Mouse (Mus musculus): ENCODE results near the gene Adss.

Adss gene

DNA sequence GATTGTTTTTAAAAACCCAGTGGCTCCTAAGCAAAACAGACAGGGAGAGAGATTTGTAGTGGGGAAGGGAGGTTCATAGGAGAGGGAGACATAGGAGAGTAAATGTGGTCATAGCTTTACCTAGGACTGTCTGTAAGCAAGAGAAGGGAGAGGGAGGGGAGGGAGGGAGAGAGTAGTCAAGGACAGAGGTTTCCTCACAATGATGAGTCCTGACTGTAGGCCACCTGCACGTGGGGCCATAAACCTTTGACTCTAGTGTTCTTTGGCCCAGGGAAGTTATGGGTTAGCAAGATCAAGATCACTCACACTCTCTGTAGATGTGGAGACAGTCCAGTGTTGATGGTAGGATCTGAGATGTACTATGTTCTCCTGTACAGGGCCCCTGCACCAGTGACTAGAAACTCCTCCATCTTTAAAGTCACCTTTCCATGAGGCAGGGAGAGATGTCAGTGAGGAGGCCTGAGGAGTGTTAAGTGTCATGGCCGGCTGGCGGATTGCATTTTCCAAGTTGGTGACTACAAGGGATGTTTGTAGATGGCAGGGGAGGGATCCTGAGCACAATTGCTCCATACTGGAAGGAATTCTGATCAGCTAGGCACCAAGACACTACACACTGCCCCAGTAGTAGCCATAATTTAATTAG lies 68.3 kb downstream of the Adss start:
- DNase-seq (ENCODE audit: low spot score), result no peak

DNA sequence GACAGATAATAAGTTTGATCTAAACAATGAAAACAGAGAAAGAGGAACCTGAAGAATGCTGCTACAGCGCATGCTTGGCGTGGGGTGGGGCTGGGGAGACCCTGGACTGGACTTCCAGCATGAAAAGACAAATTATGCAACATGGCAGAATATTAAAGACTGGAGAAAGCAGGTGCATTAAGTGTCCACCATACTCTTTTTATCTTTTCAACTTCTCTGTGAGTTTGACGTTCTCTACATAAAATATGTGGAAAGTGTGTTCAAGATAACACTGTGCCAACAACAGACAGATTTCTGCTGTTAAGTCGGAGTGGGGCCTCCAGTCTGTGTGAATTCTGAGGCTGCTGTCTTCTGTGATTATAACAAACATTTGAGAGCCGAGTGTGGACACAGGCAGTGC lies 69.4 kb downstream of the Adss start:
- no peak for DNase-seq (ENCODE audit: low spot score)

DNA sequence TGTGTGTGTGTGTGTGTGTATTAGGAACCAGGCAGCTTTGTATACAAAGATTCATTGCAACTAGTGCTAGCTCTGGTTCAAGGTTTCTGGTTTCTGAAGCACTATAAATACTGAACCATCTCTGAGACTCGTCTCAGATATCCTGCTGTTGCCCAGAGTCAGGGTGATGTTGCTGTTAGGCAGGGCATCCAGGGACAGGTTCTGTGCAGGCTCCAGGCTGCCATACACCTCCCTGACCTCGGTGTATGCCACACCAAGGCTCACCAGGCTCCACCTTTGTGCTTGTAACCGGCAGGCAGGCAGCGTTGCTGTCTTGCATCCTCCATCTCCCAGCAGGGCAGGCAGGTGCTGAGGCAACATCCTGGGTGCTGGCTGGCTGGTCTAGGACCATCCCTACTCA lies 72.5 kb downstream of the Adss start:
- no peak for DNase-seq (ENCODE audit: low spot score)

DNA sequence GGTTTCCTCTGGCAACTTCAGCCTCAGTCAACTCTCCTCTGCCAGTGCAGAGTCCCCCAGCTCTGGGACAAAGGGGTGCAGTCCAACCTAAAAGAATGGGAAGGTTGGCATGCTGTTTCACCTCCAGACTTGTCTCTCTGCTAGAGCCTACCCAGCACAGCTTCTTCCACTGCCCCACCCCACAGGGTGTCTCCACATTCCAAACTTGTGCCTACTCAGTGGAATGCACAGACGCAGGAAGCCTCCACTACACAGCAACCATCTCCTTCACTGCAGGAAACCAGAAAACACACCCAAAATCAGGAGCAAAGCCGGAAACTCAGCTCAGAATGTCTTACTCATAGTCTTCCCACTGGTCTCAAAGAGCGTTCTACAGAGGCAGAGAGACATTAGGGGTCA lies 77.3 kb downstream of the Adss start:
- DNase-seq (ENCODE audit: low spot score), result no peak

DNA sequence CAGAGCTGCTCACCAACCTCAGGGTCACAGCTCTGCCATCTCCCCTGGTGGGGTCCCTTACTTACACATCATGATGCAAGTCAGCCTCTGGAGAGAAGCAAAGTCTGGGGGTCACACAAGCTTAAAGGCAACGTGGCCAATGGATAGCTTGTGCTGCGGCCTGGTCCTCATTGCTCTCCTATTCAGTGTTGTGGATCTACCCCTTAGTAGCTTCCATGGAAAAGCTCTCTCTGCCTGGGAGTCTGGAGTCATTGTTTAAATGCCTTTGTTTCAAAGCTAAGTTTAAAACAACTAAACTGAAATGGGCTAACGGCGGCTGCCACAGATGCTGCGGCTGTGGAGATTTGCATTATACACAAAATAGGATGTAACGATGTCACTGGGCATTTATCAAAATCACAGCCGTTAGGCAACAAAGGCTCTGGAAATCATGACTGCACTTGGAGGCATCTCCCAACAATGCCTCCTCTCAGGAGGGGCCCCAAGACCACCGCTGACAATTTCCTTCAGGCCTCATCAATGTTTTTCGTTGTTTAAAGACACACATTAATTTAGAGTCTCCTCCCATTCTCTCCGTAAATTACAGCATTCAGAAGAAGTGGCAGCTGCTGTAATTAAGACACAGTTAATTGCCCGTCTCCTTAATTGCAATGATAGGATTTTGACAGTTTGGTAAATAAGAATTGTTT lies 77.8 kb downstream of the Adss start:
- no peak for DNase-seq (ENCODE audit: low spot score)

DNA sequence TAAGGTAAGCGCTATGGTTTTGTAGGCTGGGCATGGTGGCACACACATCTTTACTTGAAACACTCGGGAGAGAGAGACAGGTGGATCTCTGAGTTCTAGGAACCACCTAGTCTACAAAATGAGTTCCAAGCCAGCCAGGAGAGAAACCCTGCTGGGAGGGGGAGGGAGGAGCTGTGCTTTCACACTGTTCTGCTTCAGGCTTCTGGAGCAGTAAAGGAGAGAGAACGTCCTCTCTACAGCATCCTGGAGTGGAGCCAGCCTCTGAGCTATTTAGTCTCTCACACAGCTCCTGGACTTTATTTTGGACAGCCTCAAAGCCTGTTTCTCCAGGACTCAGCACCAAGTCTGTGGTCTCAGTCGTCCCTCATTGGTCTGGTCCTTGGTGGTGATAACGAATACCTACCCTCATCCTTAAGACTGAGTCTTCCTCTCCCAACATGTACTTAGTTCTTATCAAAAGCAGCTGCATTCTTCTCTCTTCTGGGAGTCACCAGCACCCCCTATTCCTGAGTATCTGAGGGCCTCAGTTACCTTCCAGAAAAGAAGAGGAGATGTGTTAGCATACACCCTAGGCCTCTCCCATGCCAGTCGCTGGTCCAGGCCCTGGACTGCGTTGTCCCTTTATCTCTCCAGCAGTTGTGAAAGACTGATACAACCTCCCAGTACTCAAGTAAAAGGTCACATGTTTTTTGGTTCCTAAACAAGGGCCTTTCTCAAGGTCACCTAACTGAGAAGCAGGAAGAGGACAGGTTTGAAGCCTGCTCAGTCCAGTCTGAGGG lies 79.1 kb downstream of the Adss start:
- DNase-seq (ENCODE audit: low spot score), result no peak

DNA sequence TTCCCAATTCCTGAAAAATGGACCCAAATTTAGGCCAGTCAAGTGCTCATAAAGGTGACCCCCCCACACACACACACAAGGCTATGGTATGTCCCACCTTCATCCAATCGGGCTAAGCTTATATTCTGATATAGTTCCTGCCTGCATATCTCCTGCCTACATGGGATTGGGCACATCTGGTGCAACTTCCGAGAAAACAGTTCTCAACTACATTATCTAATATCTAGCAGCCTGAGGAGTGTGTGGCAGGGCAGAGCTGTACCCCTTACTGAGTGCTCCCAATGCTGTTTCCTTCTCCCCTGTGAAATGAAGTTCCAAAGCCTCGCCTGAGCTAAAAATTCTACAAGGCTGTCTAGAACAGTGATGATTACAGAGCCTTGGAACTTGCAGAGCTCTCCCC lies 79.9 kb downstream of the Adss start:
- DNase-seq (ENCODE audit: low spot score), result no peak

DNA sequence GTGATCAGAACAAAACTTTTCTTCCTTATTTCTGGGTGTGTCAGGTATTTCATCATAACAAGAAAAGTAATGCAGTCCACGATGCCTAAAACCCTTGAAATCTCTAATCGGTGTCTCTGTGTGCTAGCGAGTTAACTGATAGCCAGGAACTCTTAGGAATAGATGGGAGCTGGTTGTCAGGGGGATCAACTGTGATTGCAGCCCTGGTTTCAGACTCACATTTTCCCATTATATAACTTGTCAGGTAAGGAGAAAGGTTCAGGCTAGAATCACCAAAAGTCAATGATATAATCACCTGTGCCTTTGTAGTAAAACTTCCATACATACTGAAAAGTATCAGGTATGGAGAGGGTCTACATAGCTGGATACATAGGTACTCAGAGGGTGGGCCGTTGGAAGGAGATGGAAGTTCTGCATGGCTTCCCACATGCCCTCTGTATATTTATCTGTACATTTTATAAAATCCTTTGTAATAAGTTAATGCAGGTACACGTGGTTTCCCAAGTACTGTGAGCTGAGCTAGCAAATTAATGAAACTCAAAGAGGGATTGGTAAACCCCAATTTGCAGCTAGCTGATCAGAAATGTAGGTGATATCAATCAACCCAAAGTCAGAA lies 81.8 kb downstream of the Adss start:
- no peak for DNase-seq (ENCODE audit: low spot score)

DNA sequence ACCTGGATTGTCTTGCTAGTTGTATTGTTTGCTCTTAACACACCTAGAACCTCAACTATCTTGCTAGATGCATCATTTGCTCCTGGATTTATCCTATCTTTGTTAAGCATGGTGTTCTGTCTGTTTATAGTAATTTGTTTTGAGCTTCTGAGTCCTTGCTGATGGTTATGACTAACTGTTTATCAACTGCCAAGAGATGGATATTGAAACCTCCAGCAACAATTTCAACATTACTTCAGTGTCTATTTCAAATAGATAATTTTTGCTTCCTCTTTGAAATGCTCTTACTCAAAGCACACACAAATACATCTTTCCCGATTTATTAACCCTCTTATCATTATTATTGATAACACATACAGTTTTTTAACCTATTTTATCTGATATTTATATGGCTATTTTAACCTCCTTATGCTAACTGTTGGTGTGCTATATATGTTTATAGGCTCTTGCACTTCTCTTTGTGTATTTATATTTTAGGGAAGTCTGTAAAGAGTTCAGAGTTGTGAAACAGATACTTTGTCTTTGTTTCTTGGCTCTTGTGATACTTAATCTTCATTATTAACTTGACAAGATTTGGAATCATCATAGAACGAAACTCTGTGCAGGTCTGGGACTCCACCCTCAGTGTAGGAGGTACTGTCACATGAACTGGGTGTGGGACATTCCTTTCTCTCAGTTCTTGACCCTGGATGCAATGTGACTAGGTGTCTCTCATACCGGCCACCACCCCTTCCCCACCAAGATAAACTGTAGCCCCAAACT lies 82.5 kb downstream of the Adss start:
- no peak for DNase-seq (ENCODE audit: low spot score)
